Mouse (Mus musculus): ENCODE results near the gene Isg20.

- TF ChIP-seq CTCF (IDR thresholded peaks at IDR 0.05; ENCODE audit: low read depth) (no peak), EP300 (IDR thresholded peaks at IDR 0.05; ENCODE audit: low read depth) (no peak)
Measured at GRCm38 (mm10) chr7:78924796-78925195, 11.6 kb downstream of the Isg20 start.
